Mouse (Mus musculus) bone marrow, adult 2 months (tissue): Measurements from ENCODE around the gene R3hdm4. TPM values are rescaled to one million over a fixed set of nuclear protein-coding genes. Genes with fewer than 3 reads are reported as not detected.

Source experiments
- H3K27ac ChIP-seq: fragments of 200-500 bp; 2 replicates; pipeline ENCODE4 v1.5.1; 2012; ENCODE audit warnings: low read depth, mild to moderate bottlenecking, control low read depth, inconsistent platforms, low read length; ENCODE audit not compliant: control insufficient read depth, poor library complexity, insufficient read depth
- H3K4me1 ChIP-seq: fragments of 200-500 bp; 2 replicates; pipeline ENCODE4 v1.6.1; 2011; ENCODE audit warnings: low read length; ENCODE audit not compliant: control insufficient read depth, insufficient read depth
- H3K4me3 ChIP-seq: fragments of 200-500 bp; replicated peaks from 2 replicates; pipeline ENCODE3; 2011; ENCODE audit warnings: mild to moderate bottlenecking, low read depth, low read length, control low read depth; ENCODE audit not compliant: control insufficient read depth
- CTCF ChIP-seq: fragments of 200-500 bp; IDR thresholded peaks from 2 replicates; pipeline ENCODE4 v1.5.1; 2011; ENCODE audit warnings: low read length, control low read depth; ENCODE audit not compliant: control insufficient read depth, insufficient read depth
- POLR2A ChIP-seq: fragments of 200-500 bp; IDR thresholded peaks from 2 replicates; pipeline ENCODE4 v1.6.1; 2011; ENCODE audit warnings: low read depth, mild to moderate bottlenecking, control low read depth, low read length, borderline replicate concordance; ENCODE audit not compliant: control insufficient read depth
- WGBS: fragments of 180-500 bp; shearing (Covaris S2); methylation state at CpG from one replicate; pipeline ENCODE4 v1.1.7; 2018; 5-methylcytosine and 5-hydroxymethylcytosine counted together
- polyA plus RNA-seq: library from polyadenylated mRNA; stranded (reverse); fragments of >200 nt; gene quantifications from 2 replicates; pipeline ENCODE4 v1.2.4, GENCODE M21; 2011; ENCODE audit warnings: low replicate concordance; ENCODE audit not compliant: missing spikeins, insufficient read depth, insufficient read length

The R3hdm4 gene
- polyA plus RNA-seq = 182 and 197 TPM in 2 replicates

DNA sequence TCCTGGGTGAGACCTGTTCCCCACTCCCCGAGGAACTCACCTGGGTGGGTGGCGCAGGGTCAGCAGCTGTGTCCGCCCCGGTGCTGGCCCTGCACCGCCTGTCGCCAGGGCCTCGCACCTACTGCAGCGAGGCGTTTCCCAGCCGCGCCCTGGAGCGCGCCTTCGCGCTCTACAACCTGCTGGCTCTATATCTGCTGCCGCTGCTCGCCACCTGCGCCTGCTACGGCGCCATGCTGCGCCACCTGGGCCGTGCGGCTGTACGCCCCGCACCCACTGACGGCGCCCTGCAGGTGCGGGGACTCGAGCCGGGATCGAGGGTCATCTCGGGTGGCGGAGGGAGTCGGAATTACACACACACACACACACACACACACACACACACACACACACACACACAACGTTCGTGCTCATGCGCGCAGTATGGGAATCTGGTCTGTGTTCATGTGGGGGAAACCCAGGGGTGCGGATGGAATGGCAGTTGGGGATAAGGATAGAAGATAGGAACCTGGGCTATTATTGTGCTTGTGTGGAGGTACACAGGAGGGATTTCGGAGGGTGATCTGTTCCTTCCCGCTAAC lies at the start of gene R3hdm4:
Gene R3hdm4, minus strand, starts transcription at position 251 of the 578 bp plus-strand sequence.
- TF ChIP-seq CTCF = no peak
- no peak for TF ChIP-seq POLR2A
- no peak within 1 kb of the TSS for H3K4me3 ChIP-seq
- 14% methylated on average over 41 of the region's 41 CpGs for WGBS
- peaks cover 3% of the 10 kb centered on the region; the same call in 1 of the 2 replicates for H3K4me1 ChIP-seq
- H3K27ac ChIP-seq = no peak within 1 kb of the TSS

GRCm38 (mm10) chr10:79970415-79971182 lies 49.6 kb upstream of the R3hdm4 start, which contains the start of gene Grin3b:
Grin3b (plus strand) TSS chr10:79970715.
- Histone ChIP-seq H3K4me3 (no peak within 1 kb of the TSS), H3K4me1 (no peaks in the 10 kb centered on the region), H3K27ac (no peak within 1 kb of the TSS)
- WGBS = 5% methylated on average over 47 of the region's 47 CpGs
- TF ChIP-seq POLR2A (no peak), CTCF (no peak)

- TF ChIP-seq CTCF (no peak), POLR2A (no peak)
- 67% methylated on average over 3 of the region's 3 CpGs for WGBS
- H3K4me1 ChIP-seq = no peaks in the 10 kb centered on the region
- no peak overlapping the region for H3K4me3 ChIP-seq
- H3K27ac ChIP-seq = no peak overlapping the region
Observed at GRCm38 (mm10) chr10:79969124-79969568, 48.1 kb upstream of the R3hdm4 start.

DNA sequence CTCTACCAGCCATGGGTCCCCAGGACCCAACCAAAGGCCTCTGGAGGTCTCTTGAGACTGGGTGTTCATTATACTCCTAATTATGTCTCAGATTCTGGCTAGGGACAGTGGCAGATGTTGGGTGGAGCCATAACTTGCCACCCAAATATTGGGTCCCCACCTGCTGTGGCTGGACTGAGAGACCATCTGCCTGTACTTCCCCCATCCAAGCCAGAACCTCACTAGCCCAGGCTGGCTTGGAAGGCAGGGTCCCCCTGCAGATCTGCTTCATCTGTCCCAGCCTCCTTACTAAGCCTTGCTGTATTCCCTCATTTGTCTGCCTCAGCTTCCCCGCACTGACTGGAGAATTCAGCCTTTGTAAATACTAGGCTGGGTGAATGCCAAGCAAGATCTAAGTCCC lies 47.2 kb upstream of the R3hdm4 start:
- WGBS = 91% methylated on average over 1 of the region's 1 CpGs
- Histone ChIP-seq H3K4me3 (no peak overlapping the region), H3K4me1 (no peaks in the 10 kb centered on the region), H3K27ac (no peak overlapping the region)
- TF ChIP-seq CTCF (no peak), POLR2A (no peak)

GRCm38 (mm10) chr10:79966886-79967400 lies 45.9 kb upstream of the R3hdm4 start:
- TF ChIP-seq CTCF (no peak), POLR2A (no peak)
- Histone ChIP-seq H3K4me3 (no peak overlapping the region), H3K27ac (no peak overlapping the region), H3K4me1 (no peaks in the 10 kb centered on the region)
- WGBS = 83% methylated on average over 5 of the region's 5 CpGs

GRCm38 (mm10) chr10:79965325-79965724 lies 44.3 kb upstream of the R3hdm4 start:
- 91% methylated on average over 5 of the region's 5 CpGs for WGBS
- TF ChIP-seq CTCF (no peak), POLR2A (no peak)
- Histone ChIP-seq H3K27ac (no peak overlapping the region), H3K4me1 (peaks cover 2% of the 10 kb centered on the region), H3K4me3 (no peak overlapping the region)

DNA sequence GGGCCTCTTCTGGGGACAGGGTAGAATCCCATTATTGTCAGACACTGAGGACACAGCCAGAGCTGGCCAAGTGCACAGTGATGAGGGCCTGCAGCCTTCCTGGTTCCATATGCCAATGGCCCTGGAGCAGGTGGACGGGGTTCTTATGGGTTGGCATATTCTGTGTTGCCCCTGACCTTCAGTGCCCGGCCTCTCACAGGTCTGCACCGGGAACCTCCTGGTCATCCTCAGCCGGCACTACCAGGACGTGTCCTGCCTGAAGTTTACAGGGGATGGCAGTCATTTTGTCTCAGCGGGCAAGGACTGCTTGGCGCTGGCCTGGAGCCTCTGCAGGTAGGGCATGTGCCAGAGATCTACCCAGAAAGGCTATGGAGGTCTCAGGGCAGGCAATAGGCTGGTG lies 43.7 kb upstream of the R3hdm4 start:
- WGBS = 87% methylated on average over 7 of the region's 7 CpGs
- TF ChIP-seq POLR2A (no peak), CTCF (no peak)
- Histone ChIP-seq H3K4me3 (no peak overlapping the region), H3K27ac (no peak overlapping the region), H3K4me1 (peaks cover 2% of the 10 kb centered on the region)

GRCm38 (mm10) chr10:79960671-79961294 lies 39.8 kb upstream of the R3hdm4 start:
- Histone ChIP-seq H3K4me1 (peaks cover 4% of the 10 kb centered on the region), H3K4me3 (peak overlapping the region; percentile 79), H3K27ac (no peak overlapping the region)
- TF ChIP-seq POLR2A (no peak), CTCF (no peak)
- 11% methylated on average over 10 of the region's 10 CpGs for WGBS
